Mouse (Mus musculus): Measurements from ENCODE around the gene Myoz1. TPM values are rescaled to one million over a fixed set of nuclear protein-coding genes. Genes with fewer than 3 reads are reported as not detected.

Myoz1 gene
- polyA plus RNA-seq, 1 experiment: not detected

DNA sequence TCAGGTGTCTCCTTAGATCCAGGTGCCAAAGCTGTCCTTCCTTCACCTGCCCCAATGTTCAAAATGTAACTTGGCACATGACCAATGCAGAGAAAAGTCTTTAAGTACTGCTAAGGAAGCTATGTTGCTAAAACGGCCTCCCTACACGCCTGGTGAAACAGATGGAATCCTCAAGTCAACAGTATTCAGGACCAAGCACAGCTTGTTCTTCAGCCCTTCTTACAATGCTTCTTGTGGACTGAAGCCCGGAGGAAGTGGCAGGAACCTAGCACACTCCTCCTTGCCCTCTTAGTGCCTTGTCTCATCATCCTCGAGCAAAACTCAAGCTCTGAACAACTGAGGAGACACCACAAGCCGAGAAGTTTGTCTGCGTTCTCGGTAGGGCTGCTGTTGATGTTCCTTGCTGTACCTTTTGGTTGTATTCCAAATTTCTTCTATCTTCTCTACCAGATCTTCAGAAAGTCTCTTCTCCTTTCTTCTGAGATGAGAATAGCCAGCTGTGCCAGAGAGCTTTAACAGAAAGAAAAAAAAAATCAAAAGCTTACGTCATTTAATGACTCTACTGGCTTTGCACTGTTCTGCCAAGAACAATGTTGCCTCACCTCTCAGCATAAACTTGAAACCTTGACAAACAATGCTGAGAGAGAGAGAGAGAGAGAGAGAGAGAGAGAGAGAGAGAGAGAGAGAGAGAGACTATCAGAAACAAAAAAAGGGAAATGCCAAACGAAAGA lies 48.8 kb downstream of the Myoz1 start:
- Histone ChIP-seq H3K9me3 (replicated peaks; ENCODE audit: control insufficient read depth, insufficient read depth, low read length, poor library complexity, severe bottlenecking) (no peaks in the 10 kb centered on the region), H3K4me3 (ENCODE audit: low read depth, low read length) (no peak overlapping the region), H3K9ac (ENCODE audit: low read depth, poor library complexity, severe bottlenecking) (no peak overlapping the region), H3K36me3 (ENCODE audit: control insufficient read depth, insufficient read depth, low read length, poor library complexity, severe bottlenecking) (no peaks in the 10 kb centered on the region), H3K27me3 (ENCODE audit: control insufficient read depth, insufficient read depth, low read length, poor library complexity, severe bottlenecking) (no peaks in the 10 kb centered on the region), H3K4me1 (ENCODE audit: control insufficient read depth, insufficient read depth, low read length) (no peaks in the 10 kb centered on the region), H3K27ac (ENCODE audit: insufficient read depth, low read length) (no peak overlapping the region)
- TF ChIP-seq EP300 (IDR thresholded peaks at IDR 0.05; ENCODE audit: insufficient read depth, low read depth, low read length) (no peak), POLR2A (IDR thresholded peaks at IDR 0.05; ENCODE audit: insufficient read depth, low read length) (no peak)

DNA sequence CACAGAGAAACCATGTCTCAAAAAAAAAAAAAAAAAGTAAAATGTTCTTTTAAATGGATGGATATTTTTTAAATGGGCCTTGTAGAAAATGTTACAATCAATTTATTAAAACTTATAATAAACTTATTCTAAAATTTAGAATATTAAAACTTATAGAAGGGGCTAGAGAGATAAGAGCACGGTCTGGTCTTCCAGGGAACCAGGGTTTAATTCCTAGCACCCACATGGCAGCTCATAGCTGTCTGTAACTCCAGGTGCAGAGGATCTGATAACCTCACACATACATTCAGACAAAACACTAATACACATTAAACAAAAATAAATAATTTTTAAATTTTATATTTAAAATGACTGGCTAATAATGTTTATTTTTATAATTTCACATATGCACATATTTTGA lies 55.1 kb downstream of the Myoz1 start:
- no peak overlapping the region for H3K27ac ChIP-seq (ENCODE audit: insufficient read depth, low read length)

DNA sequence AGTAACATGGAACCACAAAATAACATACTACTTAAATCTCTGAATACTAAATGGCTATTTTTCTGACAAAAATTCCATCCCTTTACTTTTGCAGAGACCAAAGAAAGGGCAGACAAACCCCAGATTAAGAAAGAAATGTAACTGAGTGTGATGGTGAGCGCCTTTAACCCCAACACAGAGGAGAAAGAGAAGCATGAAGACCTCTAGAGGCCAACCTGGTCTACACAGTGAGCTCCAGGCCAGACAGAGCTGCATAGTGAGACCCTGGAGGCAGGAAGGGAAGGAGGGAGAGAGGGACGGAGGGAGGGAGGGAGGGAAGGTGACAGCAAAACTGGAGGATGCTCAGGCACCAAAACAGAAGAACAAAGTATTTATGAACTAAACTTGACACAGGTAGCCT lies 56.1 kb downstream of the Myoz1 start:
- no peak overlapping the region for H3K4me3 ChIP-seq (ENCODE audit: low read depth, low read length)
- H3K9ac ChIP-seq (ENCODE audit: low read depth, poor library complexity, severe bottlenecking): no peak overlapping the region
- H3K9me3 ChIP-seq (replicated peaks; ENCODE audit: control insufficient read depth, insufficient read depth, low read length, poor library complexity, severe bottlenecking): no peaks in the 10 kb centered on the region
- no peaks in the 10 kb centered on the region for H3K4me1 ChIP-seq (ENCODE audit: control insufficient read depth, insufficient read depth, low read length)
- H3K36me3 ChIP-seq (ENCODE audit: control insufficient read depth, insufficient read depth, low read length, poor library complexity, severe bottlenecking): no peaks in the 10 kb centered on the region
- no peak for TF ChIP-seq CTCF (IDR thresholded peaks at IDR 0.05; ENCODE audit: low read depth, low read length)
- TF ChIP-seq POLR2A (IDR thresholded peaks at IDR 0.05; ENCODE audit: insufficient read depth, low read length): no peak
- no peak for TF ChIP-seq EP300 (IDR thresholded peaks at IDR 0.05; ENCODE audit: insufficient read depth, low read depth, low read length)
- H3K27ac ChIP-seq (ENCODE audit: insufficient read depth, low read length): no peak overlapping the region
- no peaks in the 10 kb centered on the region for H3K27me3 ChIP-seq (ENCODE audit: control insufficient read depth, insufficient read depth, low read length, poor library complexity, severe bottlenecking)

More for the DNA sequence above, 55.1 kb downstream of the Myoz1 start:
- Histone ChIP-seq H3K4me3 (ENCODE audit: low read depth, low read length) (no peak overlapping the region), H3K4me1 (ENCODE audit: control insufficient read depth, insufficient read depth, low read length) (no peaks in the 10 kb centered on the region), H3K9ac (ENCODE audit: low read depth, poor library complexity, severe bottlenecking) (no peak overlapping the region), H3K36me3 (ENCODE audit: control insufficient read depth, insufficient read depth, low read length, poor library complexity, severe bottlenecking) (no peaks in the 10 kb centered on the region), H3K27me3 (ENCODE audit: control insufficient read depth, insufficient read depth, low read length, poor library complexity, severe bottlenecking) (no peaks in the 10 kb centered on the region), H3K9me3 (replicated peaks; ENCODE audit: control insufficient read depth, insufficient read depth, low read length, poor library complexity, severe bottlenecking) (no peaks in the 10 kb centered on the region)
- TF ChIP-seq CTCF (IDR thresholded peaks at IDR 0.05; ENCODE audit: low read depth, low read length) (no peak), POLR2A (IDR thresholded peaks at IDR 0.05; ENCODE audit: insufficient read depth, low read length) (no peak), EP300 (IDR thresholded peaks at IDR 0.05; ENCODE audit: insufficient read depth, low read depth, low read length) (no peak)

- Histone ChIP-seq H3K36me3 (ENCODE audit: control insufficient read depth, insufficient read depth, low read length, poor library complexity, severe bottlenecking) (no peaks in the 10 kb centered on the region), H3K27me3 (ENCODE audit: control insufficient read depth, insufficient read depth, low read length, poor library complexity, severe bottlenecking) (no peaks in the 10 kb centered on the region), H3K9me3 (replicated peaks; ENCODE audit: control insufficient read depth, insufficient read depth, low read length, poor library complexity, severe bottlenecking) (no peaks in the 10 kb centered on the region), H3K4me1 (ENCODE audit: control insufficient read depth, insufficient read depth, low read length) (no peaks in the 10 kb centered on the region), H3K27ac (ENCODE audit: insufficient read depth, low read length) (no peak overlapping the region), H3K4me3 (ENCODE audit: low read depth, low read length) (no peak overlapping the region), H3K9ac (ENCODE audit: low read depth, poor library complexity, severe bottlenecking) (no peak overlapping the region)
- TF ChIP-seq POLR2A (IDR thresholded peaks at IDR 0.05; ENCODE audit: insufficient read depth, low read length) (no peak), CTCF (IDR thresholded peaks at IDR 0.05; ENCODE audit: low read depth, low read length) (no peak), EP300 (IDR thresholded peaks at IDR 0.05; ENCODE audit: insufficient read depth, low read depth, low read length) (no peak)
Observed at GRCm38 (mm10) chr14:20599542-20599941, 56.8 kb downstream of the Myoz1 start.

Other genes starting within 250 kb of the Myoz1 start
- 0.50 and 2.1 TPM in 2 replicates for gene Cfap70, start 204.3 kb downstream of the Myoz1 start, polyA plus RNA-seq (2011; ENCODE audit: insufficient read depth, insufficient read length, low read depth, missing spikeins)
- 117 and 121 TPM in 2 replicates for gene Anxa7, start 176.4 kb downstream of the Myoz1 start, polyA plus RNA-seq (2011; ENCODE audit: insufficient read depth, insufficient read length, low read depth, missing spikeins)
- gene Mss51, start 159.6 kb downstream of the Myoz1 start, polyA plus RNA-seq (2011; ENCODE audit: insufficient read depth, insufficient read length, low read depth, missing spikeins): 3.2 and 3.8 TPM in 2 replicates
- gene Ppp3cb, start 110.0 kb downstream of the Myoz1 start, polyA plus RNA-seq (2011; ENCODE audit: insufficient read depth, insufficient read length, low read depth, missing spikeins): 105 and 118 TPM in 2 replicates
- 21.4 and 22.3 TPM in 2 replicates for gene Usp54, start 15.5 kb downstream of the Myoz1 start, polyA plus RNA-seq (2011; ENCODE audit: insufficient read depth, insufficient read length, low read depth, missing spikeins)
- 6.1 and 7.0 TPM in 2 replicates for gene Synpo2l, start 11.8 kb upstream of the Myoz1 start, polyA plus RNA-seq (2011; ENCODE audit: insufficient read depth, insufficient read length, low read depth, missing spikeins)
- 133 and 140 TPM in 2 replicates for gene Sec24c, start 17.8 kb upstream of the Myoz1 start, polyA plus RNA-seq (2011; ENCODE audit: insufficient read depth, insufficient read length, low read depth, missing spikeins)
- gene Fut11, start 38.4 kb upstream of the Myoz1 start, polyA plus RNA-seq (2011; ENCODE audit: insufficient read depth, insufficient read length, low read depth, missing spikeins): 8.0 and 8.9 TPM in 2 replicates
- 131 and 151 TPM in 2 replicates for gene Chchd1, start 46.5 kb upstream of the Myoz1 start, polyA plus RNA-seq (2011; ENCODE audit: insufficient read depth, insufficient read length, low read depth, missing spikeins)
- 37.0 and 37.1 TPM in 2 replicates for gene Zswim8, start 51.0 kb upstream of the Myoz1 start, polyA plus RNA-seq (2011; ENCODE audit: insufficient read depth, insufficient read length, low read depth, missing spikeins)
- 11.0 and 11.1 TPM in 2 replicates for gene Ndst2, start 78.0 kb upstream of the Myoz1 start, polyA plus RNA-seq (2011; ENCODE audit: insufficient read depth, insufficient read length, low read depth, missing spikeins)
- 30.1 and 33.9 TPM in 2 replicates for gene Camk2g, start 137.5 kb upstream of the Myoz1 start, polyA plus RNA-seq (2011; ENCODE audit: insufficient read depth, insufficient read length, low read depth, missing spikeins)
- gene Plau, start 180.1 kb upstream of the Myoz1 start, polyA plus RNA-seq (2011; ENCODE audit: insufficient read depth, insufficient read length, low read depth, missing spikeins): 4.9 and 5.5 TPM in 2 replicates